Comparison of ENCODE assay signal across 14 mouse cellular contexts in the genomic region with DNA sequence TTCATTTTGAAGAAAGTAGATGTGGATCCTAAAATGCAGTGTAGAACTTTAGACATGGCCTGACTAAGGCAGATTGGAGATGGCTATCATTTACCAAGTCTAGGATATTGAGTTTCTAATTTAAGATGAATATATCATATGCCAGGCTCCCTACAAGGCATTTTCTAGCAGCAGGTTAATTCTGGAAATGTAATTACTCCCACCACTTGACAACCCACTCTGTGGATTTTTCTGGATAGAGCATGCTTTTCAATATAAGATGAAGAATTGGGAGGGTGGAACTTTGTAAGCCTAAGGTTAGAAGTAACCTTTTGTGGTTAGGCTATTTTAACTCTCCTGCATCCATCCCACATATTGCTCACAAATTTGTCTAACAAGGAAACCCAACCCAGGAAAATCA.
"Had no signal": no experiment of that assay in that cellular context is flagged by ENCODE, and none has a peak within 500 bp of the region (broad histone marks: within the 10 kb centered on the region; RNA-seq: fewer than 3 reads in every experiment).

No protein-coding gene starts in this region.

- H3K9ac ChIP-seq: lung, embryonic 14.5 days; midbrain, embryonic 12.5 days; midbrain, embryonic 15.5 days; neural tube, embryonic 12.5 days; stomach, embryonic 15.5 days had no signal

- H3K4me2 ChIP-seq: lung, embryonic 14.5 days; midbrain, embryonic 12.5 days; midbrain, embryonic 15.5 days; neural tube, embryonic 12.5 days; stomach, embryonic 15.5 days had no signal

- DNase-seq: lung, adult 18-20 months; lung, embryonic 14.5 days; lung, postnatal 10 days; lung, postnatal 4 days; right cerebral cortex, postnatal 14 days; thymus, adult 18-20 months; thymus, postnatal 14 days; thymus, postnatal 36 days had no signal

- ATAC-seq: midbrain, embryonic 15.5 days had no signal

- H3K9me3 ChIP-seq: midbrain, embryonic 10.5 days; midbrain, embryonic 12.5 days; midbrain, embryonic 15.5 days; neural tube, embryonic 12.5 days; stomach, embryonic 15.5 days had no signal

- H3K27me3 ChIP-seq: midbrain, embryonic 12.5 days; midbrain, embryonic 15.5 days; neural tube, embryonic 12.5 days; stomach, embryonic 15.5 days had no signal

- H3K27ac ChIP-seq: midbrain, embryonic 10.5 days; midbrain, embryonic 12.5 days; midbrain, embryonic 15.5 days; neural tube, embryonic 12.5 days; stomach, embryonic 15.5 days; stomach, postnatal 0 days had no signal

- H3K4me1 ChIP-seq: midbrain, embryonic 10.5 days; midbrain, embryonic 12.5 days; midbrain, embryonic 15.5 days; neural tube, embryonic 12.5 days; stomach, embryonic 15.5 days had no signal

- H3K4me3 ChIP-seq: midbrain, embryonic 10.5 days; midbrain, embryonic 12.5 days; midbrain, embryonic 15.5 days; neural tube, embryonic 12.5 days; stomach, embryonic 15.5 days had no signal

- H3K36me3 ChIP-seq: midbrain, embryonic 10.5 days; midbrain, embryonic 12.5 days; midbrain, embryonic 15.5 days; neural tube, embryonic 12.5 days; stomach, embryonic 15.5 days had no signal
